Mouse (Mus musculus): Measurements from ENCODE around the gene Nutm1. TPM values are rescaled to one million over a fixed set of nuclear protein-coding genes. Genes with fewer than 3 reads are reported as not detected.

Gene Nutm1
- polyA plus RNA-seq, 1 experiment from 2014 or later = not detected

- Histone ChIP-seq H3K36me3 (no peaks in the 10 kb centered on the region), H3K4me1 (no peaks in the 10 kb centered on the region), H3K9ac (no peak overlapping the region), H3K4me2 (no peak overlapping the region), H3K27me3 (no peaks in the 10 kb centered on the region), H3K9me3 (no peaks in the 10 kb centered on the region), H3K27ac (no peak overlapping the region), H3K4me3 (no peak overlapping the region)
- WGBS = 73% methylated on average over 7 of the region's 7 CpGs
- ATAC-seq (ENCODE audit: insufficient number of reproducible peaks, insufficient read depth, low FRiP score, low TSS enrichment, low read depth) = no peak
Observed at GRCm38 (mm10) chr2:112254675-112255515, 4.2 kb downstream of the Nutm1 start.

GRCm38 (mm10) chr2:112249780-112250453 is 9.2 kb downstream of the Nutm1 start:
- H3K9ac ChIP-seq = no peak overlapping the region

GRCm38 (mm10) chr2:112247323-112247722 is 11.8 kb downstream of the Nutm1 start:
- no peak for ATAC-seq (ENCODE audit: insufficient number of reproducible peaks, insufficient read depth, low FRiP score, low TSS enrichment, low read depth)
- no peaks in the 10 kb centered on the region for H3K9me3 ChIP-seq
- H3K4me3 ChIP-seq = no peak overlapping the region
- no peak overlapping the region for H3K4me2 ChIP-seq
- H3K4me1 ChIP-seq = 0 out of 2 replicates have a peak, but pooled peaks cover 1% of the 10 kb centered on the region
- H3K9ac ChIP-seq = no peak overlapping the region
- 87% methylated on average over 10 of the region's 10 CpGs for WGBS
- H3K27me3 ChIP-seq = no peaks in the 10 kb centered on the region
- H3K27ac ChIP-seq = no peak overlapping the region
- H3K36me3 ChIP-seq = peaks cover 12% of the 10 kb centered on the region

More at GRCm38 (mm10) chr2:112249780-112250453, 9.2 kb downstream of the Nutm1 start:
- Histone ChIP-seq H3K27ac (no peak overlapping the region), H3K4me1 (no peaks in the 10 kb centered on the region), H3K27me3 (no peaks in the 10 kb centered on the region), H3K4me3 (no peak overlapping the region), H3K9me3 (no peaks in the 10 kb centered on the region), H3K4me2 (no peak overlapping the region), H3K36me3 (peaks cover 6% of the 10 kb centered on the region; the same call in 1 of the 2 replicates)
- ATAC-seq (ENCODE audit: insufficient number of reproducible peaks, insufficient read depth, low FRiP score, low TSS enrichment, low read depth) = no peak
- 90% methylated on average over 10 of the region's 10 CpGs for WGBS

- 90% methylated on average over 6 of the region's 6 CpGs for WGBS
- no peak overlapping the region for H3K4me3 ChIP-seq
- no peak overlapping the region for H3K9ac ChIP-seq
- H3K27me3 ChIP-seq = no peaks in the 10 kb centered on the region
- H3K4me1 ChIP-seq = 0 out of 2 replicates have a peak, but pooled peaks cover 3% of the 10 kb centered on the region
- H3K4me2 ChIP-seq = no peak overlapping the region
- no peak for ATAC-seq (ENCODE audit: insufficient number of reproducible peaks, insufficient read depth, low FRiP score, low TSS enrichment, low read depth)
- H3K9me3 ChIP-seq = no peaks in the 10 kb centered on the region
- no peak overlapping the region for H3K27ac ChIP-seq
- peaks cover 12% of the 10 kb centered on the region for H3K36me3 ChIP-seq
Observed at GRCm38 (mm10) chr2:112246193-112246592, 12.9 kb downstream of the Nutm1 start.

- H3K27ac ChIP-seq = no peak overlapping the region
- ATAC-seq (ENCODE audit: insufficient number of reproducible peaks, insufficient read depth, low FRiP score, low TSS enrichment, low read depth) = no peak
- WGBS = 69% methylated on average over 5 of the region's 5 CpGs
- H3K9ac ChIP-seq = no peak overlapping the region
- H3K4me1 ChIP-seq = peaks cover 12% of the 10 kb centered on the region; the same call in 1 of the 2 replicates
- H3K4me2 ChIP-seq = no peak overlapping the region
- H3K4me3 ChIP-seq = no peak overlapping the region
- H3K36me3 ChIP-seq = peaks cover 12% of the 10 kb centered on the region
- no peaks in the 10 kb centered on the region for H3K9me3 ChIP-seq
- H3K27me3 ChIP-seq = no peaks in the 10 kb centered on the region
Observed at GRCm38 (mm10) chr2:112245307-112245706, 13.8 kb downstream of the Nutm1 start.

GRCm38 (mm10) chr2:112241787-112242186 is 17.3 kb downstream of the Nutm1 start:
- Histone ChIP-seq H3K36me3 (peaks cover 12% of the 10 kb centered on the region), H3K4me3 (no peak overlapping the region), H3K9me3 (no peaks in the 10 kb centered on the region), H3K9ac (no peak overlapping the region), H3K27me3 (no peaks in the 10 kb centered on the region), H3K27ac (no peak overlapping the region), H3K4me1 (peaks cover 14% of the 10 kb centered on the region; the same call in 1 of the 2 replicates), H3K4me2 (no peak overlapping the region)
- no peak for ATAC-seq (ENCODE audit: insufficient number of reproducible peaks, insufficient read depth, low FRiP score, low TSS enrichment, low read depth)
- 75% methylated on average over 14 of the region's 14 CpGs for WGBS

- Histone ChIP-seq H3K27me3 (no peaks in the 10 kb centered on the region), H3K36me3 (peaks cover 6% of the 10 kb centered on the region), H3K9me3 (no peaks in the 10 kb centered on the region), H3K9ac (peak overlapping the region; percentile 83), H3K4me1 (peaks cover 14% of the 10 kb centered on the region; the same call in 1 of the 2 replicates), H3K4me2 (peak overlapping the region; percentile 89), H3K4me3 (peak overlapping the region; percentile 80), H3K27ac (peak overlapping the region; percentile 96)
- WGBS = 1% methylated on average over 27 of the region's 28 CpGs
- ATAC-seq (ENCODE audit: insufficient number of reproducible peaks, insufficient read depth, low FRiP score, low TSS enrichment, low read depth) = no peak; the same call in 1 of the 2 replicates
Observed at GRCm38 (mm10) chr2:112239935-112240721, 19.0 kb downstream of the Nutm1 start.

GRCm38 (mm10) chr2:112239212-112239934 is 19.7 kb downstream of the Nutm1 start, which contains the start of gene Lpcat4:
Gene Lpcat4, plus strand, starts transcription at chr2:112239468.
- Histone ChIP-seq H3K9ac (peak within 1 kb of the TSS; percentile 83), H3K9me3 (no peaks in the 10 kb centered on the region), H3K27me3 (no peaks in the 10 kb centered on the region), H3K27ac (peak within 1 kb of the TSS; percentile 96), H3K4me2 (peak within 1 kb of the TSS; percentile 89), H3K4me3 (peak within 1 kb of the TSS; percentile 80), H3K4me1 (peaks cover 14% of the 10 kb centered on the region; the same call in 1 of the 2 replicates), H3K36me3 (peaks cover 4% of the 10 kb centered on the region)
- peak; percentile 83 for ATAC-seq (ENCODE audit: insufficient number of reproducible peaks, insufficient read depth, low FRiP score, low TSS enrichment, low read depth)
- WGBS = under 1% methylated on average over 86 of the region's 94 CpGs

- Histone ChIP-seq H3K9ac (no peak overlapping the region), H3K4me3 (no peak overlapping the region), H3K4me1 (peaks cover 14% of the 10 kb centered on the region; the same call in 1 of the 2 replicates), H3K9me3 (no peaks in the 10 kb centered on the region), H3K27ac (no peak overlapping the region), H3K27me3 (no peaks in the 10 kb centered on the region), H3K36me3 (no peaks in the 10 kb centered on the region), H3K4me2 (no peak overlapping the region)
- no peak for ATAC-seq (ENCODE audit: insufficient number of reproducible peaks, insufficient read depth, low FRiP score, low TSS enrichment, low read depth)
- 8% methylated on average over 4 of the region's 4 CpGs for WGBS
Observed at GRCm38 (mm10) chr2:112238006-112238405, 21.1 kb downstream of the Nutm1 start.

- H3K9me3 ChIP-seq = no peaks in the 10 kb centered on the region
- WGBS = 78% methylated on average over 2 of the region's 2 CpGs
Observed at GRCm38 (mm10) chr2:112236620-112237019, 22.5 kb downstream of the Nutm1 start.

More at GRCm38 (mm10) chr2:112236620-112237019, 22.5 kb downstream of the Nutm1 start:
- Histone ChIP-seq H3K27me3 (no peaks in the 10 kb centered on the region), H3K27ac (no peak overlapping the region), H3K4me3 (no peak overlapping the region), H3K36me3 (no peaks in the 10 kb centered on the region), H3K4me2 (no peak overlapping the region), H3K9ac (no peak overlapping the region), H3K4me1 (peaks cover 12% of the 10 kb centered on the region; the same call in 1 of the 2 replicates)
- ATAC-seq (ENCODE audit: insufficient number of reproducible peaks, insufficient read depth, low FRiP score, low TSS enrichment, low read depth) = no peak
